Mouse (Mus musculus) layer of hippocampus, adult 2 months (tissue): ENCODE data around the gene Slc9a9. TPM values are rescaled to one million over a fixed set of nuclear protein-coding genes. Genes with fewer than 3 reads are reported as not detected.
A peak's percentile ranks its signal among the peaks of the same experiment; 100 is the strongest.
"Not testable (repeated sequence)": the region's sequence is repeated elsewhere in the genome, so short reads cannot be mapped to it uniquely, and the experiment has no call there.

Experiments used
- DNase-seq, 2 experiments: peaks; one replicate each; pipeline ENCODE4 v3.0.0; 2022; ENCODE audit warnings: low spot score in 2 of 2
- H3K27ac ChIP-seq: fragments of 200-600 bp; 2 replicates; pipeline ENCODE4 v1.8.1; 2022
- H3K4me3 ChIP-seq: fragments of 200-600 bp; 2 replicates; pipeline ENCODE4 v1.8.1; 2022; ENCODE audit warnings: mild to moderate bottlenecking
- CTCF ChIP-seq: fragments of 200-600 bp; conservative IDR thresholded peaks from 2 replicates; pipeline ENCODE4 v1.8.1; 2022; ENCODE audit warnings: antibody characterized with exemption, mild to moderate bottlenecking, moderate library complexity
- long read RNA-seq, 2 experiments: library from polyadenylated mRNA; stranded (forward); transcript quantifications; one replicate each; pipeline ENCODE4 v2.0.0; 2021; ENCODE audit warnings: borderline mapping rate in 2 of 2
- total RNA-seq, 2 experiments: library from RNA; stranded (reverse); gene quantifications; 2 replicates each; pipeline ENCODE4 v1.2.3; 2021

Slc9a9 gene
- total RNA-seq: 10 to 100 TPM; 18.3 to 19.4 TPM
- long read RNA-seq, experiment 1, partial matches to known transcripts: 1 of 5 reads
- long read RNA-seq, experiment 1, other reads (novel, unspliced or antisense): 2 of 5 reads
- long read RNA-seq, experiment 2, transcript Slc9a9-201 (16 exons, 3,468 nt): major isoform, 7 of 11 reads
- long read RNA-seq, experiment 2, partial matches to known transcripts: 2 of 11 reads
- long read RNA-seq, experiment 2, other reads (novel, unspliced or antisense): 2 of 11 reads

- TF ChIP-seq CTCF: peak; percentile 53
- DNase-seq: peak; percentile 47 to 59
- Histone ChIP-seq H3K27ac (peak within 1 kb of the TSS; percentile 92), H3K4me3 (peak within 1 kb of the TSS; percentile 80)
Observed at GRCm38 (mm10) chr9:94669791-94670577, at the start of gene Slc9a9. Gene Slc9a9, plus strand, starts transcription at chr9:94669909.

GRCm38 (mm10) chr9:94620342-94620741, 49.4 kb upstream of the Slc9a9 start:
- H3K4me3 ChIP-seq: no peak overlapping the region
- no peak for DNase-seq
- H3K27ac ChIP-seq: no peak overlapping the region
- no peak for TF ChIP-seq CTCF

GRCm38 (mm10) chr9:94620846-94621245, 48.9 kb upstream of the Slc9a9 start:
- no peak for TF ChIP-seq CTCF
- H3K27ac ChIP-seq: no peak overlapping the region
- no peak overlapping the region for H3K4me3 ChIP-seq
- DNase-seq: no peak

DNA sequence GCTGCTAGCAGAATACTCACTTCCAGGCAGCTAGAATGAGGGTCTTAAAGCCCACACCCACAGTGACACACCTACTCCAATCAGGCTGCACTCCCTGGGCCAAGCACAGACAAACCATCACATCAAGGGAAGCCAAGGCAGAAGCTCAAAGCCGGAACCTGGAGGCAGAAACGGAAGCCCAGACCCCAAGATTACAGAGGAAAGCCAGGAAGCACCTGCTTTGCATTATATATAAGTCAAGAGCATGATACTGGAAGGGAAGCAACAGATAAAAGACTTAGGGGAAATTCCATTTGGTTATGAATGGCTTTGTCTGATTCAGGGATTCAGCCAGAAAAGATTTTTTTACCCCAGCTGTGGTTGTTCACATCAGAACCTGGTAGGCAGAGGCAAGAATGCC, 47.8 kb upstream of the Slc9a9 start:
- no peak for TF ChIP-seq CTCF
- no peak for DNase-seq
- Histone ChIP-seq H3K27ac (no peak overlapping the region), H3K4me3 (no peak overlapping the region)

- no peak for TF ChIP-seq CTCF
- no peak overlapping the region for H3K4me3 ChIP-seq
Observed at GRCm38 (mm10) chr9:94626737-94627136, 43.0 kb upstream of the Slc9a9 start.

DNA sequence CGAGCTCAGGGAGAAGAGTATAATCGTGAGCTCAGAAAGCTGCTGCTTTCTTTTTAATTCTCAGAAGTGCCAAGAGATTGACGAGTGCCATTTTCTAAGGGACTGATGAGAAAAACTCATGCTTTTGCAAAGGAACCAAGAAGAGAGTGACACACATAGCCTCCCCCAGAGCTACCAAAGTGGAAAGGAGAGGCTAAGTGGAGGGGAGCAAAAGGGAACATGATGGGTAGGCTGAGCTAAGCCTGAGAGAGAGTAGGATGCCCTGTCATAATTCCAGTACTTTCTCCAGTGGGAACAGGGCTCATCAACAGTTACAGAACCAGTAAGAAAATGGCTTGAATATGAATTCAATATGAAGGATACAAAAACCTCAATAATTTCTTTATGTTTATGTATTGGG, 40.8 kb upstream of the Slc9a9 start:
- no peak for TF ChIP-seq CTCF
- Histone ChIP-seq H3K4me3 (no peak overlapping the region), H3K27ac (no peak overlapping the region)
- no peak for DNase-seq

More at GRCm38 (mm10) chr9:94626737-94627136, 43.0 kb upstream of the Slc9a9 start:
- H3K27ac ChIP-seq: no peak overlapping the region
- DNase-seq: no peak

GRCm38 (mm10) chr9:94634275-94634674, 35.4 kb upstream of the Slc9a9 start:
- not testable (repeated sequence) for H3K4me3 ChIP-seq, H3K27ac ChIP-seq, DNase-seq
- peak; percentile 61 for TF ChIP-seq CTCF

DNA sequence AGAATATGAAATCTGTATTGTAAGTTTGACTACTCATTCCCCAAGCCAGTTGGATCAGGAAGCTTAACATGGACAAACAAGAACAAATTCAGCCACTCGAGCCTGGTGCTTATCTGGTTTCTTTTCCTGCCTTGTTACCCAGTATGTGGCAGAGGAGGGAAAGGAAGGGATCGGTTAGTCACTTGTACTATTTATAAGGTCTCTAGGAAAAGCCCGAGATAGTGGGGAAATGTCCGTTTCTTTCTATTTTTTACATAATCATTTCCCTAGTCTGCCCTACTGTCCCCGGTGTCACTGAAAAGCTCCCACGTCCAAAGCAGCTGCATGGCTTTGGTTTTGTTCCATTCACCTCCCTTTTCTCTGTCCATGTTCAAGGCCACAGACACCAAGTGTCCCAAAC, 24.1 kb upstream of the Slc9a9 start:
- no peak overlapping the region for H3K4me3 ChIP-seq
- DNase-seq: no peak
- no peak for TF ChIP-seq CTCF
- H3K27ac ChIP-seq: no peak overlapping the region

- Histone ChIP-seq H3K27ac (no peak overlapping the region), H3K4me3 (no peak overlapping the region)
- DNase-seq: no peak
- no peak for TF ChIP-seq CTCF
Observed at GRCm38 (mm10) chr9:94647425-94647824, 22.3 kb upstream of the Slc9a9 start.

- DNase-seq: no peak
- TF ChIP-seq CTCF: no peak
- H3K4me3 ChIP-seq: no peak overlapping the region
- no peak overlapping the region for H3K27ac ChIP-seq
Observed at GRCm38 (mm10) chr9:94649991-94650390, 19.7 kb upstream of the Slc9a9 start.

DNA sequence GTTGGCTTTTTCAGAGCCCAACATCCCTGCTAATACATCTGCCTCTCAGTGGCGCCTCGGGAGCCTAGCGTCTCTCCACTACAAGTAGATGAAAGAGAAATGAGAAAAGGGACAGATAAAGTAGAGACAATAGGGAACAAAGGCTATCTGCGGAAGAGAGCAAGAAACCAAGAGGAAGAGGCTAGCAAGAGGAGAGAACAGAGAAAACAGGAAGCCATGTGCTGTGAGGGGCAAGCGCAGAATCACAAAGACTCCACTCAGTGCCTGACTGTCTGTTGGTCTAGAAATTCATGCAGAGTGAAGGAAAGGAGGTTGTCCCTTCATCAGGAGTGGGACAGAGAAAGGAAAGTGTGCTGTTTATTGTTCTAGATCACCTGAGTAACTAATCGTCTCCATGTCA, 16.5 kb upstream of the Slc9a9 start:
- Histone ChIP-seq H3K4me3 (no peak overlapping the region), H3K27ac (no peak overlapping the region)
- no peak for TF ChIP-seq CTCF
- DNase-seq: no peak

DNA sequence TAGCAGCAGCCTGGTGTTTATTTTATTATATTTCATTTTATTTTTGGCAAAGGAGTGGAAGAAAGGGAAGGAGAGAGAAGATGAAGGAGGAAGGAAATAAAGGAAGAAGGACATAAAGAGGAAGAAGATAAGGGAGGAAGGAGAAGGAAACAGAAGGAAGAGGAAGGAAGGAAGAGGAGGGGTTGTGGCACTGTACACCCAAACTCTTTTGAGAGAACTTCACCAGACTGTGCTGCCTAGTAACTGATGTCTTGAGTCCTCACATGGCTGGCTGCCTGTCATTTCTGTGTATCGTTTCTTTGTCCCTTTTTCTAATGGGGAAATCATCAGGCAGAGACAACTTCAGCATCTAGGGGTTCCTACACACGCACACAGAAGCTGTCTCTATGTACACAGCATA, 15.9 kb upstream of the Slc9a9 start:
- no peak for TF ChIP-seq CTCF
- DNase-seq: no peak
- H3K27ac ChIP-seq: no peak overlapping the region
- H3K4me3 ChIP-seq: no peak overlapping the region

DNA sequence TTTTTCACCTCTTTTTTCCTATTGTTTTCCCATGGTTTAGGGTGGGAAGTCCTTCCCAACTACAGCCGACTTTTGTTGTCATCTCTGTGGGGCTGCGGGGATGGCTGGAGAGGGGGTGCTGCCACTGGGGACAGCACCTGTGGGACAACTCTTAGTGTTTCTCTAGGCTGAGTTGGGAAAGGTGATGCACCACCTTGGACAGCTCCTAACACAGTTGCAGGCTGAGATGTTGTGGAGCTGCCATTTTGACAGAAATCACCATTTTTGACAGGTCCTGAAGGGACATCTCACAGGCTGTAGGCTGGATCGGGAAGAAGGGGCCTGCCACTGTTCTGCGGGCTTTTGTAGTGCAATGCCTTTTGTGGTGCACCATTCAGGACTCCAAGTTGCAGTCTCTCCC, 13.4 kb upstream of the Slc9a9 start:
- H3K27ac ChIP-seq: no peak overlapping the region
- no peak for TF ChIP-seq CTCF
- DNase-seq: no peak
- H3K4me3 ChIP-seq: no peak overlapping the region
